Mouse (Mus musculus): ENCODE data around the gene Sult4a1. TPM values are rescaled to one million over a fixed set of nuclear protein-coding genes. Genes with fewer than 3 reads are reported as not detected.
A peak's percentile ranks its signal among the peaks of the same experiment; 100 is the strongest.

Sult4a1 gene
- total RNA-seq, 2 experiments from 2014 or later, result not detected

- DNase-seq (ENCODE audit: low spot score), result no peak
- intact Hi-C loops (cut with DNase I), result no loop called here
These were observed 49.5 kb downstream of the Sult4a1 start for GRCm38 (mm10) chr15:84056083-84056482.

GRCm38 (mm10) chr15:84053859-84054258, 51.7 kb downstream of the Sult4a1 start:
- intact Hi-C loops (cut with DNase I), result loop anchor here (1.0 to 2.0 kb wide), 2 partner anchors 197 to 293 kb away; no protein-coding TSS in a partner anchor
- DNase-seq (ENCODE audit: low spot score), result peak; percentile 39

- DNase-seq (ENCODE audit: low spot score), result no peak
- intact Hi-C loops (cut with DNase I), result no loop called here
These were observed 52.3 kb downstream of the Sult4a1 start for GRCm38 (mm10) chr15:84053240-84053639.

GRCm38 (mm10) chr15:84052390-84052789, 53.2 kb downstream of the Sult4a1 start:
- intact Hi-C loops (cut with DNase I), result no loop called here
- no peak for DNase-seq (ENCODE audit: low spot score)

- intact Hi-C loops (cut with DNase I), result no loop called here
- DNase-seq (ENCODE audit: low spot score), result no peak
These were observed 56.0 kb downstream of the Sult4a1 start for GRCm38 (mm10) chr15:84049570-84049969.

GRCm38 (mm10) chr15:84045562-84045961, 60.0 kb downstream of the Sult4a1 start:
- no peak for DNase-seq (ENCODE audit: low spot score)
- intact Hi-C loops (cut with DNase I), result no loop called here

GRCm38 (mm10) chr15:84037067-84037466, 68.5 kb downstream of the Sult4a1 start:
- DNase-seq (ENCODE audit: low spot score), result no peak
- intact Hi-C loops (cut with DNase I), result no loop called here

Other genes with a start within 250 kb of the Sult4a1 start
- gene Efcab6, start 40.4 kb downstream of the Sult4a1 start, total RNA-seq (2021), result not detected
- not detected for gene Pnpla5, start 17.4 kb upstream of the Sult4a1 start, total RNA-seq (2021)
- gene Pnpla3, start 62.1 kb upstream of the Sult4a1 start, total RNA-seq (2021), result 1 to 10 TPM; 4.2 to 6.4 TPM
- 100 to 1,000 TPM; 264 to 267 TPM for gene Samm50, start 86.5 kb upstream of the Sult4a1 start, total RNA-seq (2021)
- 100 to 1,000 TPM; 147 to 154 TPM for gene Parvb, start 126.3 kb upstream of the Sult4a1 start, total RNA-seq (2021)
- 1 to 10 TPM; 1.3 to 1.4 TPM for gene Parvg, start 218.3 kb upstream of the Sult4a1 start, total RNA-seq (2021)

Data from heart, postnatal 25 days (tissue).